Mouse (Mus musculus): ENCODE measurements around the gene Gm10799. TPM values are rescaled to one million over a fixed set of nuclear protein-coding genes. Genes with fewer than 3 reads are reported as not detected.
"Not testable (repeated sequence)": the region's sequence is repeated elsewhere in the genome, so short reads cannot be mapped to it uniquely, and the experiment has no call there.

The Gm10799 gene
- polyA plus RNA-seq, 1 experiment from 2014 or later = not detected

DNA sequence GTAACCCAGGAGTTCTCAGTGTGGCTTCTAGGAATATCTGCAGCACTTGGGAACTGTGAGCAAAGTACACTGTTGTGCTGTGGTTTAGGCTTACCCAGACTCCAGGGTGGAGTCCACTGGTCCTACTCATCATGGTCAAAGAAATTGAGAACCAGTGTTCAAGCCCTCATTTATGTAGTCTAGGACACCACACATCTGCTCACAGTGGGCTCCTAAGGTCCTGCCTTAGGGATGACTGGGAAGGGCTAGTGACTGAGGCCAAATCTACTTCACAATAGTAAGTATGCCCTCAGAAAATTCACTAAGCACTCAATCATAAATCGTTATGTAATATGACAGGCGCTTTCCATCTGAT is 30.9 kb upstream of the Gm10799 start:
- H3K9ac ChIP-seq (ENCODE audit: low read length) = no peak overlapping the region
- no peaks in the 10 kb centered on the region for H3K9me3 ChIP-seq (ENCODE audit: control insufficient read depth, low read length)
- H3K4me2 ChIP-seq (ENCODE audit: low read depth, low read length) = no peak overlapping the region
- H3K27me3 ChIP-seq (ENCODE audit: control insufficient read depth, insufficient read depth, low read depth, low read length) = no peaks in the 10 kb centered on the region
- ATAC-seq (ENCODE audit: low read depth) = no peak
- 91% methylated on average over 2 of the region's 2 CpGs for WGBS
- H3K4me3 ChIP-seq (ENCODE audit: low read length) = no peak overlapping the region
- H3K36me3 ChIP-seq (ENCODE audit: control insufficient read depth, insufficient read depth, low read length) = no peaks in the 10 kb centered on the region
- H3K27ac ChIP-seq (ENCODE audit: low read length) = no peak overlapping the region
- 0 out of 2 replicates have a peak, but pooled peaks cover 8% of the 10 kb centered on the region for H3K4me1 ChIP-seq (replicated peaks; ENCODE audit: control insufficient read depth, insufficient read depth, low read length)

DNA sequence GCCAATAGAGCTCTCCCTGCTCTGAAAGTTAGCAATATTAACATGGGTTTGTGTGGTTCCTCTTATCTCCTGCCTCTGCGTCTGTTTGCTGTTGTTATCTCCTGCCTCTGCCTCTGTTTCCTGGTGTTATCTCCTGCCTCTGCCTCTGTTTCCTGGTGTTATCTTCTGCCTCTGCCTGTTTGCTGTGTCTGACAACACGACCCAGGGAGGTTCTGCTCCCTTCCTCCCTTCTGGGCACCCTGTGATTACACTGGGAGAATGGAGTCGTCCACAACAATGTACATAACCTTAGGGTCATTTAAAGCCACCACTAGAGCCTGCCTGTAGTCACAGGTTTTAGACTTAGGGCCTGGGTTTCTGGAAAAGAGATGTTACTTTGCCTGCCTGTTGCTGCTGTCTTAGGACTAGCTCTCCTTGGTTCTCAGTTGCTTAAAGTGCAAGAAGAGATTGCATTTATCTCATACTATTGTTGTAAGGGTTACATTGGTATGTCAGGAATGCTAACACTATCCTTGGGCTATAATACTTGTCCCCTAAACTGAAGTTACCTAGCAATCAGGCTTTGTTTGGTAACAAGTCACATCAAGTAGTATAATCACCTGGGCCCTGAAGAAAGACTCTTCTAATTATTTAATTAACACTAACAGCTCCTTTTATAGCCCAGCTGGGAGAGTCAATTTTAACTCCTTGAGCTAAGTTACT is 30.3 kb upstream of the Gm10799 start:
- WGBS = 8% methylated on average over 3 of the region's 3 CpGs
- H3K27me3 ChIP-seq (ENCODE audit: control insufficient read depth, insufficient read depth, low read depth, low read length) = no peaks in the 10 kb centered on the region
- no peaks in the 10 kb centered on the region for H3K9me3 ChIP-seq (ENCODE audit: control insufficient read depth, low read length)
- H3K9ac ChIP-seq (ENCODE audit: low read length) = no peak overlapping the region
- H3K4me2 ChIP-seq (ENCODE audit: low read depth, low read length) = no peak overlapping the region
- 0 out of 2 replicates have a peak overlapping the region, but pooled peaks have one; percentile 30 for H3K27ac ChIP-seq (ENCODE audit: low read length)
- ATAC-seq (ENCODE audit: low read depth) = no peak
- no peaks in the 10 kb centered on the region for H3K36me3 ChIP-seq (ENCODE audit: control insufficient read depth, insufficient read depth, low read length)
- 0 out of 2 replicates have a peak, but pooled peaks cover 8% of the 10 kb centered on the region for H3K4me1 ChIP-seq (replicated peaks; ENCODE audit: control insufficient read depth, insufficient read depth, low read length)
- no peak overlapping the region for H3K4me3 ChIP-seq (ENCODE audit: low read length)

DNA sequence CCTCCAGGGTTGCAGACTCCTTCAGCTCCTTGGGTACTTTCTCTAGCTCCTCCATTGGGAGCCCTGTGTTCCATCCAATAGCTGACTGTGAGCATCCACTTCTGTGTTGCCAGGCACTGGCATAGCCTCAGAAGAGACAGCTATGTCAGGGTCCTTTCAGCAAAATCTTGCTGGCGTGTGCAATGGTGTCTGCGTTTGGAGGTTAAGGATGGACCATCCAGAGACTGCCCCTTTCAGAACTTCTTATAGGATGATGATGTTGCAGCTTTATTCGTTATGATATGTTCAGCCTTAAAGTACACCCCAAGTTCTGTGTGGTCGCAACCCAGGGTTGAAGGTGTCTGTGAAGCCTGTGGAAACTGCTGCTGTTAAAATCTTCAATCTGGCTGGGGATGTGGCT is 29.0 kb upstream of the Gm10799 start:
- H3K9me3 ChIP-seq (ENCODE audit: control insufficient read depth, low read length); H3K27ac ChIP-seq (ENCODE audit: low read length); H3K27me3 ChIP-seq (ENCODE audit: control insufficient read depth, insufficient read depth, low read depth, low read length); H3K4me1 ChIP-seq (replicated peaks; ENCODE audit: control insufficient read depth, insufficient read depth, low read length); ATAC-seq (ENCODE audit: low read depth); H3K36me3 ChIP-seq (ENCODE audit: control insufficient read depth, insufficient read depth, low read length); H3K4me3 ChIP-seq (ENCODE audit: low read length); H3K4me2 ChIP-seq (ENCODE audit: low read depth, low read length); H3K9ac ChIP-seq (ENCODE audit: low read length): not testable (repeated sequence)
- WGBS = 94% methylated on average over 4 of the region's 4 CpGs

DNA sequence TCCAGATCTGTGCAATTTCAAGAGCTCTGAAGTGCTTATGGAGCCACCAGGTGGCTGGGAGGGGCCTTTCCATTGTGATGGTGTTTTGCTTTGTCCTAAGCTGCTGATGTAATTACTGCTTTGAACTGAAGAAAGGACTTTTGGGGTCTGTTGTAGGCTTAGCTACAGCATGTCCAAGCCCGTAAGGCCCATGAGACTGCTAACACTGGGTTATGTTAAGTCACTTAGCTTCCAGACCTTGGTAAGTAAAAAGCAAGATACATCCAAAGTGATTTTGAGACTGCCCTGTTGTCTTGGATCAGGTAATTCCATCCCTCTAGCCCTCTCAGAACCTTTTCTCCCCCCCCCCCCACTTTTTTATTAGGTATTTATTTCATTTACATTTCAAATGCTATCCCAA is 28.4 kb upstream of the Gm10799 start:
- H3K4me2 ChIP-seq (ENCODE audit: low read depth, low read length); H3K27ac ChIP-seq (ENCODE audit: low read length): not testable (repeated sequence)

DNA sequence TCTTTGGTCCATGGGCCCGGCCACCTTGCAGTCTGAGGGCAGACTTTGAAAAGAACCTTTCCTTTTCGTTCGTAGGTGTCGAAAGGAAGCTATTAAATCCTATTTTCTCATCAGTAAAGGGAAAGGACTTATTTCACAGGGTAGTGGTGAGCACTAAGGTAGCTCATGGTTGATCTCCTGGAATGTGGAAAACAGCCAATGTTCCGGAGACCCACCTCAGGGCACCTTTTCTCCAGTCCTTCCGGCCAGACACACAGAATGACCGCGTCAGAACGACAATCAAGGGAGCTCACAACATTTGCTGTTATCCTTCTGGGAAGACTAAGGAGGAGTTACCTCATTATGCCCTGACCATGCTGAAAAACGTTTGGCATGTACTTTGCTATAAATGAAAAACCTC is 27.9 kb upstream of the Gm10799 start:
- H3K27ac ChIP-seq (ENCODE audit: low read length) = peak overlapping the region; percentile 68
- WGBS = 39% methylated on average over 10 of the region's 10 CpGs
- H3K4me3 ChIP-seq (ENCODE audit: low read length) = peak overlapping the region; percentile 60
- H3K4me1 ChIP-seq (replicated peaks; ENCODE audit: control insufficient read depth, insufficient read depth, low read length) = 0 out of 2 replicates have a peak, but pooled peaks cover 8% of the 10 kb centered on the region
- peak overlapping the region; percentile 68 for H3K9ac ChIP-seq (ENCODE audit: low read length)
- H3K36me3 ChIP-seq (ENCODE audit: control insufficient read depth, insufficient read depth, low read length) = no peaks in the 10 kb centered on the region
- H3K4me2 ChIP-seq (ENCODE audit: low read depth, low read length) = peak overlapping the region; percentile 68
- ATAC-seq (ENCODE audit: low read depth) = no peak
- H3K27me3 ChIP-seq (ENCODE audit: control insufficient read depth, insufficient read depth, low read depth, low read length) = no peaks in the 10 kb centered on the region
- no peaks in the 10 kb centered on the region for H3K9me3 ChIP-seq (ENCODE audit: control insufficient read depth, low read length)

More for the DNA sequence above, 28.4 kb upstream of the Gm10799 start:
- H3K4me1 ChIP-seq (replicated peaks; ENCODE audit: control insufficient read depth, insufficient read depth, low read length); H3K4me3 ChIP-seq (ENCODE audit: low read length); ATAC-seq (ENCODE audit: low read depth); H3K36me3 ChIP-seq (ENCODE audit: control insufficient read depth, insufficient read depth, low read length); H3K27me3 ChIP-seq (ENCODE audit: control insufficient read depth, insufficient read depth, low read depth, low read length); H3K9me3 ChIP-seq (ENCODE audit: control insufficient read depth, low read length); H3K9ac ChIP-seq (ENCODE audit: low read length): not testable (repeated sequence)
- 80% methylated on average over 1 of the region's 1 CpGs for WGBS

DNA sequence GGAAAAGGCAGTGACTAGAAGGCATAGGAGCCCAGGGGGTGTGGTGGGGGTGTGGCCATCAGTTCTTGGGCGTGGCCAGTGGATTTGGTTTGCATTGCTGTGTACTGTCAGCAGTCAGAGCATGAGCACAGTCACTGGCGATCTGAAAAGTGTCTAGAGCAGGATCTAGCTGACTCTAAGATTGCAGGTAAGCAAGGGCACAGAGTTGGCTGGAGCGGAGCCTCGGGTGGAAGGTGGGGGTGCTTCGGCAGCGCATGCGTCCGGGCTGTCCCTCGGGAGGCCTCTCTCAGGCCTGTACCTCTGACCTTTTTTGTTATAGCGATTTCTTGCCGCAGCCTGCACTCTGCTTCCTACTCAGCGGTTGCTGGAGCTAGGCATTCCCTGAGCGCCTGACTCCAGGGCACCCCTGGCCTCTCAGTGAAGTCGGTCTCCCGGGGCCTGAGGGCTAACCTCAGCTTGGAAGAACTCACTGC is 27.4 kb upstream of the Gm10799 start, which contains the start of gene Cd59a:
Gene Cd59a, plus strand, starts transcription at position 61 of the 473 bp plus-strand sequence.
- Histone ChIP-seq H3K27ac (ENCODE audit: low read length) (peak within 1 kb of the TSS; percentile 68), H3K4me1 (replicated peaks; ENCODE audit: control insufficient read depth, insufficient read depth, low read length) (0 out of 2 replicates have a peak, but pooled peaks cover 8% of the 10 kb centered on the region), H3K36me3 (ENCODE audit: control insufficient read depth, insufficient read depth, low read length) (no peaks in the 10 kb centered on the region), H3K9ac (ENCODE audit: low read length) (peak within 1 kb of the TSS; percentile 68), H3K9me3 (ENCODE audit: control insufficient read depth, low read length) (no peaks in the 10 kb centered on the region), H3K27me3 (ENCODE audit: control insufficient read depth, insufficient read depth, low read depth, low read length) (no peaks in the 10 kb centered on the region), H3K4me2 (ENCODE audit: low read depth, low read length) (peak within 1 kb of the TSS; percentile 68), H3K4me3 (ENCODE audit: low read length) (peak within 1 kb of the TSS; percentile 60)
- peak; percentile 97 for ATAC-seq (ENCODE audit: low read depth)
- WGBS = 4% methylated on average over 15 of the region's 15 CpGs

DNA sequence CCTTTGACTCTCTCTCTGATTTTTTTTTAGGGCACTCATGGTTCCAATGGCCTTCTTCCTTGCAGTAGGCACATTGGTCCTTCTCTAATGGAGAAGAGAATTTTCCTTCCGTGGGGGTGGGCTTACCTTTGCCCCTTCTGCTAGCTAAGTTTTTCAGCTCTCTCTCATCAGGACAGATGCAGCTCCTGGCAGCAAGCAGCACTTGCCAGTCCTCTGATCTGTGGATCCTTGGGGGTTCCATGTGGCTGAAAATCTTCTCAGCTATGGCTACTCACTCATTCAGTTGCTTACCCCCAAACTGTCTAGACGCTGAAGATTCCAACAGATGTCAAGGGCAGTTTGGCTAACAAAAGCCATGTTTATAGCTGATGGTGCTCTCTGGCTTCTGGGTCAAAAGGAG is 25.0 kb upstream of the Gm10799 start:
- no peak overlapping the region for H3K4me3 ChIP-seq (ENCODE audit: low read length)
- no peak overlapping the region for H3K27ac ChIP-seq (ENCODE audit: low read length)
- no peak overlapping the region for H3K9ac ChIP-seq (ENCODE audit: low read length)
- no peaks in the 10 kb centered on the region for H3K27me3 ChIP-seq (ENCODE audit: control insufficient read depth, insufficient read depth, low read depth, low read length)
- no peak for ATAC-seq (ENCODE audit: low read depth)
- 0 out of 2 replicates have a peak, but pooled peaks cover 4% of the 10 kb centered on the region for H3K4me1 ChIP-seq (replicated peaks; ENCODE audit: control insufficient read depth, insufficient read depth, low read length)
- no peaks in the 10 kb centered on the region for H3K9me3 ChIP-seq (ENCODE audit: control insufficient read depth, low read length)
- WGBS = 73% methylated on average over 2 of the region's 2 CpGs
- no peak overlapping the region for H3K4me2 ChIP-seq (ENCODE audit: low read depth, low read length)
- no peaks in the 10 kb centered on the region for H3K36me3 ChIP-seq (ENCODE audit: control insufficient read depth, insufficient read depth, low read length)

DNA sequence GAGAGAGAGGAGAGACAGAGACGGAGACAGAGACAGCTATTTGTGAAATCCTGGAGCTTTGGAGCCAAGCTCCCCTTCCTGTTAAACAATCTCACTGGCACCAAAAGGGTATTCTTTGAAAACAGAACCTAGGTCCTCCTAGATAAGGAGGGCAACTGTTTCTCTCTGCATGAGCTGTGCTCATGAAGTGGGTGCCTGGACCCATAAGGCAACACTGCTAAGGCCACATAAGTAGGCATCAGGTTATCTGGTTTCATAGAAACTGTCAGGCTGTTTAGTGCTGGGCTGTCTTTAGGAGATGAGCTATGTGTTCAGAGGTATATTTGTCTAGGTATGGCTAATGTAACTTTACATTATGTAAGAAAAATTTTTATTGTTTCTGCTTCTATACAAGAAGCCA is 19.2 kb upstream of the Gm10799 start:
- not testable (repeated sequence) for H3K4me1 ChIP-seq (replicated peaks; ENCODE audit: control insufficient read depth, insufficient read depth, low read length); H3K9ac ChIP-seq (ENCODE audit: low read length); H3K4me3 ChIP-seq (ENCODE audit: low read length); H3K36me3 ChIP-seq (ENCODE audit: control insufficient read depth, insufficient read depth, low read length); H3K4me2 ChIP-seq (ENCODE audit: low read depth, low read length); H3K27ac ChIP-seq (ENCODE audit: low read length); ATAC-seq (ENCODE audit: low read depth); H3K27me3 ChIP-seq (ENCODE audit: control insufficient read depth, insufficient read depth, low read depth, low read length); H3K9me3 ChIP-seq (ENCODE audit: control insufficient read depth, low read length)
- WGBS = 67% methylated on average over 1 of the region's 1 CpGs

DNA sequence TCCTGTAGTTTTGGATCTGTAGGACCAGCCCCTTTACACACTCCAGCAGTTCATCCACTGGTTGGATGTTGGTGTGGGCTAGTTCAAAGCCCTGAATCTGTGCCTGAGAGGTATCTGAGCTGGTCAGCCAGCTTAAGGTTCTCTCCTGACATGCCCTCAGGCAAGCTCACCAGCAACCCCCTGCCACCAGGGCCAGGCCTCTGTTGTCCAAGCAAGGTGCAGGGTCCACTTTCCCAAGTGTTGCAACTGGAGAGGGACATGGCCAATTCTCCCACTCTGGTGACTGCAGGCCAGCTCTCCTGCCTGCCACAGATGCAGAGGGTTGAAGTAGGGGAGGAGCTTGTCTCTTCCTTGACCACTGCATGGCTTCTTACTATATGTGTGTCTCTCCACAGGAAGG is 15.7 kb upstream of the Gm10799 start:
- not testable (repeated sequence) for H3K27me3 ChIP-seq (ENCODE audit: control insufficient read depth, insufficient read depth, low read depth, low read length); H3K9ac ChIP-seq (ENCODE audit: low read length); H3K9me3 ChIP-seq (ENCODE audit: control insufficient read depth, low read length); H3K4me1 ChIP-seq (replicated peaks; ENCODE audit: control insufficient read depth, insufficient read depth, low read length); H3K27ac ChIP-seq (ENCODE audit: low read length); ATAC-seq (ENCODE audit: low read depth); H3K36me3 ChIP-seq (ENCODE audit: control insufficient read depth, insufficient read depth, low read length); H3K4me2 ChIP-seq (ENCODE audit: low read depth, low read length); H3K4me3 ChIP-seq (ENCODE audit: low read length)

All from lung, embryonic 16.5 days (tissue).